Mouse (Mus musculus): ENCODE data around the gene Eif4e.

- TF ChIP-seq REST (IDR thresholded peaks at IDR 0.05; ENCODE audit: insufficient read depth, insufficient read length) (no peak), TCF12 (IDR thresholded peaks at IDR 0.05; ENCODE audit: insufficient read depth, poor library complexity, severe bottlenecking) (no peak), MYOG (IDR thresholded peaks at IDR 0.05; ENCODE audit: control insufficient read depth in 1 of 3, insufficient read depth in 1 of 3, insufficient read length in 2 of 3, low read depth in 2 of 3) (no peak), POLR2A (IDR thresholded peaks at IDR 0.05; ENCODE audit: insufficient read length, low read depth) (no peak), MAX (IDR thresholded peaks at IDR 0.05; ENCODE audit: low read depth) (no peak), POLR2AphosphoS2 (IDR thresholded peaks at IDR 0.05; ENCODE audit: insufficient read length, low read depth) (no peak), MYOD1 (IDR thresholded peaks at IDR 0.05; ENCODE audit: control insufficient read depth in 1 of 3, insufficient read length in 2 of 3, low read depth in 2 of 3) (no peak), CEBPB (IDR thresholded peaks at IDR 0.05; ENCODE audit: insufficient read depth, poor library complexity, severe bottlenecking) (no peak)
Observed at GRCm38 (mm10) chr3:138483240-138483639, 42.7 kb upstream of the Eif4e start.
